Mouse (Mus musculus) hindbrain, embryonic 14.5 days (tissue): ENCODE data around the gene Zfp69. TPM values are rescaled to one million over a fixed set of nuclear protein-coding genes. Genes with fewer than 3 reads are reported as not detected.

Experiments used
- ATAC-seq: fragments of 200-750 bp; cut with Nextera tagmentation; 2 replicates; pipeline ENCODE4 v1.8.0; 2017; ENCODE audit warnings: moderate number of reproducible peaks, mild to moderate bottlenecking, moderate TSS enrichment, moderate library complexity; ENCODE audit not compliant: low FRiP score
- DNase-seq: peaks from one replicate; pipeline ENCODE4 v3.0.0-alpha.2; 2015; ENCODE audit warnings: low spot score
- H3K27ac ChIP-seq: fragments of 300-500 bp; sonication (generic); 2 replicates; pipeline ENCODE4 v1.5.1; 2014; ENCODE audit warnings: mild to moderate bottlenecking, moderate library complexity
- H3K27me3 ChIP-seq: fragments of 300-500 bp; sonication (generic); 2 replicates; pipeline ENCODE4 v1.6.1; 2014; ENCODE audit warnings: mild to moderate bottlenecking, low read length, mixed read lengths; ENCODE audit not compliant: control insufficient read depth, insufficient read depth
- H3K36me3 ChIP-seq: fragments of 300-500 bp; sonication (generic); replicated peaks from 2 replicates; pipeline ENCODE4 v1.6.1; 2014; ENCODE audit not compliant: control insufficient read depth, insufficient read depth
- H3K4me1 ChIP-seq: fragments of 300-500 bp; sonication (generic); replicated peaks from 2 replicates; pipeline ENCODE4 v1.6.1; 2014; ENCODE audit warnings: antibody characterized with exemption, low read length, mixed read lengths; ENCODE audit not compliant: control insufficient read depth, insufficient read depth
- H3K4me2 ChIP-seq: fragments of 300-500 bp; sonication (generic); replicated peaks from 2 replicates; pipeline ENCODE4 v1.6.1; 2014; ENCODE audit warnings: mild to moderate bottlenecking, moderate library complexity
- H3K4me3 ChIP-seq: fragments of 300-500 bp; sonication (generic); replicated peaks from 2 replicates; pipeline ENCODE4 v1.5.1; 2014; ENCODE audit warnings: mild to moderate bottlenecking, low read length
- H3K9ac ChIP-seq: fragments of 300-500 bp; sonication (generic); 2 replicates; pipeline ENCODE4 v1.6.1; 2014
- H3K9me3 ChIP-seq: fragments of 300-500 bp; sonication (generic); 2 replicates; pipeline ENCODE4 v1.6.1; 2016; ENCODE audit warnings: low read length; ENCODE audit not compliant: control insufficient read depth
- WGBS: fragments of 180-500 bp; shearing (Covaris S2); extraction: QIAGEN DNeasy Blood & Tissue Kit; methylation state at CpG from one replicate; pipeline ENCODE4 v1.1.7; 2014; 5-methylcytosine and 5-hydroxymethylcytosine counted together
- microRNA-seq: library from miRNA; unstranded; fragments of <30 nt; microRNA quantifications from one replicate; pipeline ENCODE4, GENCODE M21; 2016
- polyA plus RNA-seq: library from polyadenylated mRNA; unstranded; fragments of >200 nt; fragmentation: Nextera tagmentation; extraction: Ambion mirVana; gene quantifications from 2 replicates; pipeline ENCODE4 v1.2.1, GENCODE M21; 2014

The Zfp69 gene
- polyA plus RNA-seq, 1 experiment from 2014 or later: 5.4 TPM

DNA sequence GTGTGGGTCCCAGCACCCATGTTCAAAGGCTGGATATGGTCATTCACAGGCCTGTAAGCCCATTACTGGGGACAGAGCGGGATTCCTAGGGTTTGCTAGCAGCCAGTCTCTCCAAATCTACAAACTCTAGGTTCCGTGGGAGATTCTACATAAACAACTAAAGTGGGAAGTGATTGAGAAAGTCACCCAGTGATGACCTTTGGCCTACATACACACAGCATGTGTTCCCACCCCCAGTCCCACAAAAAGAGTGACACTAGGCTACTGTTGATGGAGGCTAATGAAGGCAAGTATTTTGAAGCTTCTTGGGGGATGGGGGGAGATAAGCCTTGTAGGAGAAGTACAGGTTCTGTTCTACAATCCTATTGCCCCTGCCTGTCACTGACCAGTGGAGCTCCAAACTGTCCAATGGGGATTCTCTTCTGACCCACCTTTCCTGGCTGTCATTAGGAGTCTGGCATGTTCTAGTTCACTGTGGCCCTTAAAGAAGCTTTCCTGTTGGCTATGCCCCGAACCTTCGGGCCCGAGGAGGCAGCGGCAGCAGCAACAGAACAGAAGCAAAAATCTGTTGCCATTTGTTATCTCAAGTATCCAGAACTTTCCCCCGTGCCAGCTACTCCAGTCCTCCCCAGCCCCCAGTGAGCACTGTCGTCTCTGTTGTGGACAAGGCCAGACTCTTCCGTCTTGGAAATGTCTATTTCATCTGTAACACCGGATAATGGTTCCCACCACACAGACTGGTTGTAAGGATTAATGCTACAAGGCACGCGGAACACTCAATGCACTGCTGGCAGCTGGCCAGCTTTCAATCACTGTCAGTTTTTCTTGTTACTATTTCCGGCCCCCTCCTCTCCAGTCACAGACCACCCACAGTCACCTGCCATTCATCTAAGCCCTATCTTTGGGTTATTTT lies 66.0 kb downstream of the Zfp69 start:
- peak; percentile 57 for DNase-seq
- H3K27ac ChIP-seq: no peak overlapping the region
- no peaks in the 10 kb centered on the region for H3K27me3 ChIP-seq
- no peak for ATAC-seq
- peaks cover 18% of the 10 kb centered on the region for H3K4me1 ChIP-seq
- 37% methylated on average over 13 of the region's 13 CpGs for WGBS
- no peak overlapping the region for H3K9ac ChIP-seq
- no peak overlapping the region for H3K4me3 ChIP-seq
- H3K4me2 ChIP-seq: no peak overlapping the region
- H3K9me3 ChIP-seq: no peaks in the 10 kb centered on the region
- H3K36me3 ChIP-seq: no peaks in the 10 kb centered on the region

DNA sequence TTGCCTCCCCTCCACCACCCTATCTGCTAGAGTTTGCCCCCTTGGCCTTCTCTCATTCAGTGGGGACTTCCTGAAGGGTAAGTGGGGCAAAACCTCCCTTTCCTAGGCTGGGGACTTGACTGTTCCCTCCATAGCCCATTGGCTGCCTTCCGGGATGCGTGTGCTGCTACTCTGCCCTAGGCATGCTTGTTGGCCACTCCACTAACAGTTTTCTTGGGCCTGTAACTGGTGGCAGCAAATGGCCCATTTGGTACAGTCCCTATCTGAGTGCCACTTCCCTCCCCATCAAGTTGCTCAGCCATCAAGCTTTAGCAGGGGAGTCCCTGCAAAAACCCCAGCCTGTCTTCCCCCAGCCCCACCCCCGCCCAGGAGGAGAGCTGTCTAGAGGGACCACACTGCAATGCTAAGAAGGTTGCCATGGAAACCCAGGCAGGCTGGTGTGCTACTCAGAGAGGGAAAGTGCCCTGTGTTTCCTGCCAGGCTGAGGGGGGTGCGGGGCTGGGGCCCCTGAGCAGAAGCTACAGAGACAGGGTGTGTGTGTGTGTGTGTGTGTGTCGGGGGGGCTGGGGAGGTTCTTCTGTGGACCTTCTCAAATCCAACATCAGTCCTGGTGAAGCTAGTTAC lies 69.4 kb downstream of the Zfp69 start:
- H3K36me3 ChIP-seq: no peaks in the 10 kb centered on the region
- no peak overlapping the region for H3K4me3 ChIP-seq
- H3K27ac ChIP-seq: no peak overlapping the region
- H3K4me2 ChIP-seq: no peak overlapping the region
- no peak overlapping the region for H3K9ac ChIP-seq
- 22% methylated on average over 5 of the region's 5 CpGs for WGBS
- peak; percentile 85 for ATAC-seq
- no peaks in the 10 kb centered on the region for H3K9me3 ChIP-seq
- no peaks in the 10 kb centered on the region for H3K27me3 ChIP-seq
- peaks cover 18% of the 10 kb centered on the region for H3K4me1 ChIP-seq
- peak; percentile 67 for DNase-seq

DNA sequence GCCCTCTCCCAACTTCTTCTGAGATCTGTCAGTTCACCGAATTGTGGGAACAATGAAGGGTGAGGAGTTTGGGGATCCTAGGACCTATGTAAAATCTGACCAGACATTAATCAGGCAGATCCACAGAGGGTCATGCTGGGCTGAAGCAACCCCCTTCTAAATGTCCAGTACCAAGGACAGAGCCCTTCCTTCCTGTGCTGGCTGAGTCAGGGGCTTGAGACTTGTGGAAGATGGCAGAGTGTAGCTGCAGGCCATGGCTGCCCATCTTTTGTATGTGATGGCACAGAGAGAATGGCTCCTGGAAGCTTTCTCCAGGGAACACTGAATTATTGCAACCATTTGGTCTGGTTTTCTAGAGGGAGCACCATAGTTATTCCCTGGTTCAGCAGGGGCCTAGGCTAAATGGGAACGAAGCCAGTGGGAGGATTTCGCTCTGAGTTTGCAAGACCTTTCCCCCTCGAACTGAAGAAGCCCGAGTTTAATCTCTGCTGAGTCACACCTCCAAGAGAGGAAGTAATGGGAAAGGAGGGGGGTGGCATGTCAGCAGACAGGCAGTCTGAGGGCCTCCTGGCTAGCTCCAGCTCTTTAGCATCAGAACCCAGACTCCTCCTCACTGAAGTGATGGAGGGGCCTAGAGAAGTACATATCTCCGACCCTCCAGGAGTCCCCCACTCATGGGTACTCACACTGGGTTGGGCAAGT lies 70.6 kb downstream of the Zfp69 start:
- H3K9me3 ChIP-seq: no peaks in the 10 kb centered on the region
- no peak overlapping the region for H3K4me2 ChIP-seq
- 59% methylated on average over 6 of the region's 6 CpGs for WGBS
- H3K36me3 ChIP-seq: no peaks in the 10 kb centered on the region
- H3K4me1 ChIP-seq: peaks cover 21% of the 10 kb centered on the region
- no peak for ATAC-seq
- no peak for DNase-seq
- no peaks in the 10 kb centered on the region for H3K27me3 ChIP-seq
- no peak overlapping the region for H3K4me3 ChIP-seq
- H3K27ac ChIP-seq: no peak overlapping the region
- H3K9ac ChIP-seq: no peak overlapping the region

Small RNA genes within 50 kb of the gene (microRNA-seq; reads per million reads assigned to microRNA genes)
- gene Mir7015: 0.65 reads per million

Other genes starting within 250 kb of the Zfp69 start
- gene Kcnq4, start 203.1 kb downstream of the Zfp69 start, polyA plus RNA-seq: 6.2 and 6.4 TPM in 2 replicates
- 95.9 and 96.4 TPM in 2 replicates for gene Nfyc, start 120.1 kb downstream of the Zfp69 start, polyA plus RNA-seq
- gene Rims3, start 96.9 kb downstream of the Zfp69 start, polyA plus RNA-seq: 26.2 and 29.6 TPM in 2 replicates
- 23.2 and 29.6 TPM in 2 replicates for gene Exo5, start 26.7 kb downstream of the Zfp69 start, polyA plus RNA-seq
- gene Smap2, start 65.5 kb upstream of the Zfp69 start, polyA plus RNA-seq: 57.3 and 61.4 TPM in 2 replicates
- 17.0 and 17.1 TPM in 2 replicates for gene Col9a2, start 87.7 kb upstream of the Zfp69 start, polyA plus RNA-seq
- 22.1 and 25.1 TPM in 2 replicates for gene Zmpste24, start 146.5 kb upstream of the Zfp69 start, polyA plus RNA-seq
- not detected in 2 replicates for gene Tmco2, start 157.5 kb upstream of the Zfp69 start, polyA plus RNA-seq